Mouse (Mus musculus) lung, postnatal 25 days (tissue): Measurements from ENCODE around the gene Gm49358.

Experiments used
- DNase-seq: peaks from one replicate; pipeline ENCODE4 v3.0.0; 2022; ENCODE audit warnings: low spot score

The Gm49358 gene

GRCm38 (mm10) chr10:86872591-86872990, 108.8 kb downstream of the Gm49358 start:
- DNase-seq = no peak

GRCm38 (mm10) chr10:86878721-86879120, 114.9 kb downstream of the Gm49358 start:
- no peak for DNase-seq

- DNase-seq = peak; percentile 10
Observed at GRCm38 (mm10) chr10:86880071-86880806, 116.5 kb downstream of the Gm49358 start.

GRCm38 (mm10) chr10:86881448-86881847, 117.7 kb downstream of the Gm49358 start:
- no peak for DNase-seq
